Mouse (Mus musculus) limb, embryonic 11.5 days (tissue): ENCODE measurements around the gene Gm9936. TPM values are rescaled to one million over a fixed set of nuclear protein-coding genes. Genes with fewer than 3 reads are reported as not detected.

Source experiments
- ATAC-seq: fragments of 200-750 bp; cut with Nextera tagmentation; 2 replicates; pipeline ENCODE4 v1.8.0; 2017; ENCODE audit warnings: low read depth; ENCODE audit not compliant: insufficient number of reproducible peaks, low FRiP score, low TSS enrichment
- DNase-seq: peaks from one replicate; pipeline ENCODE4 v3.0.0-alpha.2; 2015; ENCODE audit warnings: low spot score
- H3K27ac ChIP-seq: fragments of 300-500 bp; sonication (generic); replicated peaks from 2 replicates; pipeline ENCODE4 v1.5.1; 2014; ENCODE audit warnings: low read depth, mild to moderate bottlenecking, low read length
- H3K27me3 ChIP-seq: fragments of 300-500 bp; sonication (generic); 2 replicates; pipeline ENCODE4 v1.6.1; 2014; ENCODE audit warnings: mild to moderate bottlenecking, low read length, mixed read lengths; ENCODE audit not compliant: control insufficient read depth, insufficient read depth
- H3K36me3 ChIP-seq: fragments of 300-500 bp; sonication (generic); 2 replicates; pipeline ENCODE4 v1.6.1; 2014; ENCODE audit warnings: mild to moderate bottlenecking, low read length, moderate library complexity, mixed read lengths; ENCODE audit not compliant: control insufficient read depth, insufficient read depth
- H3K4me1 ChIP-seq: fragments of 300-500 bp; sonication (generic); 2 replicates; pipeline ENCODE4 v1.6.1; 2014; ENCODE audit warnings: low read length, mixed read lengths; ENCODE audit not compliant: control insufficient read depth, insufficient read depth
- H3K4me2 ChIP-seq: fragments of 300-500 bp; sonication (generic); 2 replicates; pipeline ENCODE4 v1.6.1; 2014; ENCODE audit warnings: low read depth, mild to moderate bottlenecking, moderate library complexity; ENCODE audit not compliant: severe bottlenecking
- H3K4me3 ChIP-seq: fragments of 300-500 bp; sonication (generic); 2 replicates; pipeline ENCODE4 v1.5.1; 2014; ENCODE audit warnings: low read depth, low read length
- H3K9ac ChIP-seq: fragments of 300-500 bp; sonication (generic); 2 replicates; pipeline ENCODE4 v1.6.1; 2014; ENCODE audit warnings: mild to moderate bottlenecking, low read length
- H3K9me3 ChIP-seq: fragments of 300-500 bp; sonication (generic); 2 replicates; pipeline ENCODE4 v1.6.1; 2016; ENCODE audit warnings: low read length; ENCODE audit not compliant: control insufficient read depth
- WGBS: fragments of 180-500 bp; shearing (Covaris S2); extraction: QIAGEN DNeasy Blood & Tissue Kit; methylation state at CpG from one replicate; pipeline ENCODE4 v1.1.7; 2014; 5-methylcytosine and 5-hydroxymethylcytosine counted together
- microRNA-seq: library from miRNA; unstranded; fragments of <30 nt; microRNA quantifications from one replicate; pipeline ENCODE4, GENCODE M21; 2016
- polyA plus RNA-seq: library from polyadenylated mRNA; unstranded; fragments of >200 nt; fragmentation: Nextera tagmentation; extraction: Ambion mirVana; gene quantifications from 2 replicates; pipeline ENCODE4 v1.2.1, GENCODE M21; 2014

Gm9936 gene
- polyA plus RNA-seq, 1 experiment from 2014 or later: 0.07 TPM

GRCm38 (mm10) chr5:114809181-114809756 lies 49.2 kb downstream of the Gm9936 start:
- Histone ChIP-seq H3K9ac (no peak overlapping the region), H3K27ac (no peak overlapping the region)

GRCm38 (mm10) chr5:114808385-114808784 lies 50.1 kb downstream of the Gm9936 start:
- Histone ChIP-seq H3K4me3 (no peak overlapping the region), H3K9me3 (no peaks in the 10 kb centered on the region), H3K9ac (no peak overlapping the region), H3K4me1 (peaks cover 22% of the 10 kb centered on the region), H3K36me3 (peaks cover 9% of the 10 kb centered on the region; the same call in 1 of the 2 replicates), H3K4me2 (no peak overlapping the region), H3K27me3 (no peaks in the 10 kb centered on the region), H3K27ac (no peak overlapping the region)
- no peak for ATAC-seq
- DNase-seq: no peak
- WGBS: 59% methylated on average over 8 of the region's 8 CpGs

More at GRCm38 (mm10) chr5:114809181-114809756, 49.2 kb downstream of the Gm9936 start:
- no peak overlapping the region for H3K4me3 ChIP-seq
- H3K4me1 ChIP-seq: peaks cover 22% of the 10 kb centered on the region
- H3K4me2 ChIP-seq: no peak overlapping the region
- H3K9me3 ChIP-seq: no peaks in the 10 kb centered on the region
- no peaks in the 10 kb centered on the region for H3K27me3 ChIP-seq
- WGBS: 80% methylated on average over 10 of the region's 10 CpGs
- ATAC-seq (no peak), DNase-seq (no peak)
- H3K36me3 ChIP-seq: peaks cover 2% of the 10 kb centered on the region; the same call in 1 of the 2 replicates

DNA sequence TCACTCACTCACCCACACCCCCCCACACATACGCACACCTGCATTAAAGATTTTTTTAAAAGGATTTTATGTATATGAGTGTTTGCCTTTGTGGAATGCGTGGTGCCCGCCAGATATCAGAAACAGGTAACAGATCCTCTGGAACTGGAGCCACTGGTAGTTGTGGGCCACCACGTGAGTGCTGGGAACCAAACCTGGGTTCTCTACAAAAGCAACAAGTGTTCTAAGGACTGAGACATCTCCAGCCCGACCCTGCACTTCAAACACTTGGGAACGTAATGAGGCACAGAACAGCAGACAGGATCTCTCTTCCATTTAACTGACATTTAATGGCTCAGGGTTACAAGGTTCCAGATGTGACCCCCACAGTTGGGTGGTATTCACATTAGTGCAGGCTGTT lies 50.6 kb downstream of the Gm9936 start:
- Histone ChIP-seq H3K36me3 (peaks cover 10% of the 10 kb centered on the region; the same call in 1 of the 2 replicates), H3K9ac (no peak overlapping the region), H3K4me3 (no peak overlapping the region), H3K27ac (no peak overlapping the region), H3K27me3 (no peaks in the 10 kb centered on the region), H3K4me2 (no peak overlapping the region), H3K4me1 (peaks cover 22% of the 10 kb centered on the region), H3K9me3 (no peaks in the 10 kb centered on the region)
- WGBS: 43% methylated on average over 6 of the region's 6 CpGs
- DNase-seq: no peak
- ATAC-seq: no peak

DNA sequence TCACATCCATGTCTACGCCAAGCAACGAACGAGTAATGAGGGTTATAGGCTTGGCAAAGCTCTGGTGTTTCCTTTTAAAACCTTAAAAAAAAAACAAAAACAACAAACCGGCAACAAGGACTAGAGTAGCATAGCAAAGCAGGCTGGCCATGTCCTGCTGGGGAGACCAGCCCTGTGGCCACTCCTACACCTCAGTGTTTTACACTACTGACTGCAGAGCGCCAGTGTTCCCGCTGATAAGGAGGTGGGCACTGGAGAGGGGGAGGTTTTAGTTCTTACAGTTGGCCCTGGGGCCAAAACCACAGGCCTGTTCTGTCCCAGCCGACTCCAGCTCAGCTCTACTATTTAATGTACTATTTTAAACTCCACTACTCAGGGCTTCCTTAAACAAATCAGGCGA lies 51.0 kb downstream of the Gm9936 start:
- peak overlapping the region; percentile 12; the same call in 1 of the 2 replicates for H3K27ac ChIP-seq
- no peak overlapping the region for H3K9ac ChIP-seq
- no peaks in the 10 kb centered on the region for H3K27me3 ChIP-seq
- H3K4me2 ChIP-seq: no peak overlapping the region
- H3K4me1 ChIP-seq: peaks cover 22% of the 10 kb centered on the region
- 34% methylated on average over 8 of the region's 8 CpGs for WGBS
- ATAC-seq (no peak), DNase-seq (no peak)
- no peak overlapping the region for H3K4me3 ChIP-seq
- H3K36me3 ChIP-seq: peaks cover 10% of the 10 kb centered on the region; the same call in 1 of the 2 replicates
- H3K9me3 ChIP-seq: no peaks in the 10 kb centered on the region

GRCm38 (mm10) chr5:114807063-114807462 lies 51.4 kb downstream of the Gm9936 start:
- H3K4me2 ChIP-seq: no peak overlapping the region; the same call in 1 of the 2 replicates
- no peak for ATAC-seq
- peaks cover 22% of the 10 kb centered on the region for H3K4me1 ChIP-seq
- H3K4me3 ChIP-seq: no peak overlapping the region
- no peaks in the 10 kb centered on the region for H3K9me3 ChIP-seq
- peak overlapping the region; percentile 51 for H3K27ac ChIP-seq
- no peak overlapping the region for H3K9ac ChIP-seq
- 53% methylated on average over 9 of the region's 9 CpGs for WGBS
- DNase-seq: no peak
- H3K27me3 ChIP-seq: no peaks in the 10 kb centered on the region
- H3K36me3 ChIP-seq: peaks cover 10% of the 10 kb centered on the region; the same call in 1 of the 2 replicates

DNA sequence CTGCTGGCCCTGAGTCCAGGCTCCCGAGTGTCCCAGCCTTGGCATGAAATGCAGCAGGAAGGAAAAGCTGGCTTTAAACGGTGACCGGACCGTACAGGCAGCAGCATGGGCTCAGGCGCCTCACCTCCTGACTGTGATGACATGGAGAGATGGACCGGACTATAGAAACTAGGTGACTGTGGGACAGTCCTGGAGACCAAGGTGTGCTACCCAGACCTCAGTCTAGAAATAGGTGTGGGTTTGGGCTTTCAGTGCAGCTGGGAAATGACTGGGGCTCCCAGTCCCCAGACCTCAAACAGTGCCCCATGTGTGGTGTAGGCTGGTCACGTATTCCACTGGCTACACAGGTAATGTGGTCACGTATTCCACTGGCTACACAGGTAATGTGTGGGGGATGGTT lies 51.8 kb downstream of the Gm9936 start:
- WGBS: 84% methylated on average over 8 of the region's 8 CpGs
- Histone ChIP-seq H3K4me2 (no peak overlapping the region), H3K9me3 (no peaks in the 10 kb centered on the region), H3K9ac (no peak overlapping the region), H3K4me1 (peaks cover 22% of the 10 kb centered on the region), H3K36me3 (peaks cover 12% of the 10 kb centered on the region; the same call in 1 of the 2 replicates), H3K4me3 (no peak overlapping the region), H3K27me3 (no peaks in the 10 kb centered on the region), H3K27ac (peak overlapping the region; percentile 51; the same call in 1 of the 2 replicates)
- DNase-seq: no peak
- ATAC-seq: no peak

Small RNAs within 50 kb of the gene (microRNA-seq; reads per million reads assigned to microRNA genes)
- 23.5 reads per million, percentile 30 among the genes with 10 or more reads in this experiment for gene Mir6240

Other genes with a start within 250 kb of the Gm9936 start
- gene Trpv4, start 200.3 kb downstream of the Gm9936 start, polyA plus RNA-seq: 0.53 and 0.55 TPM in 2 replicates
- gene Gltp, start 167.7 kb downstream of the Gm9936 start, polyA plus RNA-seq: 69.0 and 73.9 TPM in 2 replicates
- 14.5 and 16.1 TPM in 2 replicates for gene Tchp, start 150.9 kb downstream of the Gm9936 start, polyA plus RNA-seq
- 49.4 and 54.2 TPM in 2 replicates for gene Ankrd13a, start 84.0 kb downstream of the Gm9936 start, polyA plus RNA-seq
- 35.2 and 39.1 TPM in 2 replicates for gene Git2, start 83.2 kb downstream of the Gm9936 start, polyA plus RNA-seq
- gene 1500011B03Rik, start 35.2 kb downstream of the Gm9936 start, polyA plus RNA-seq: 91.5 and 93.4 TPM in 2 replicates
- gene 4930519G04Rik, start 5.0 kb downstream of the Gm9936 start, polyA plus RNA-seq: not detected in 2 replicates
- 1.6 and 1.8 TPM in 2 replicates for gene Oasl2, start 38.3 kb upstream of the Gm9936 start, polyA plus RNA-seq
- 0.54 and 0.59 TPM in 2 replicates for gene Oasl1, start 64.6 kb upstream of the Gm9936 start, polyA plus RNA-seq
- gene 2210016L21Rik, start 83.5 kb upstream of the Gm9936 start, polyA plus RNA-seq: 55.2 and 56.8 TPM in 2 replicates
- not detected in 2 replicates for gene Hnf1a, start 112.4 kb upstream of the Gm9936 start, polyA plus RNA-seq
- 30.9 and 43.5 TPM in 2 replicates for gene Sppl3, start 152.5 kb upstream of the Gm9936 start, polyA plus RNA-seq
- gene Gm10401, start 239.6 kb upstream of the Gm9936 start, polyA plus RNA-seq: 36.5 and 39.5 TPM in 2 replicates